Mouse (Mus musculus) lung, postnatal 0 days (tissue): ENCODE data around the gene Gm3646. TPM values are rescaled to one million over a fixed set of nuclear protein-coding genes. Genes with fewer than 3 reads are reported as not detected.

Experiments
- ATAC-seq: fragments of 200-750 bp; cut with Nextera tagmentation; 2 replicates; pipeline ENCODE4 v1.8.0; 2017; ENCODE audit warnings: moderate library complexity
- DNase-seq: peaks from one replicate; pipeline ENCODE4 v3.0.0-alpha.2; 2016; ENCODE audit warnings: low spot score
- H3K27ac ChIP-seq: fragments of 300-500 bp; sonication (generic); 2 replicates; pipeline ENCODE4 v1.5.1; 2014; ENCODE audit warnings: antibody characterized with exemption, mild to moderate bottlenecking, low read length, mixed read lengths
- H3K27me3 ChIP-seq: fragments of 300-500 bp; sonication (generic); replicated peaks from 2 replicates; pipeline ENCODE4 v1.6.1; 2014; ENCODE audit warnings: low read length, mixed read lengths; ENCODE audit not compliant: insufficient read depth
- H3K36me3 ChIP-seq: fragments of 300-500 bp; sonication (generic); 2 replicates; pipeline ENCODE4 v1.6.1; 2014; ENCODE audit warnings: low read length, mixed read lengths; ENCODE audit not compliant: insufficient read depth
- H3K4me1 ChIP-seq: fragments of 300-500 bp; sonication (generic); 2 replicates; pipeline ENCODE4 v1.6.1; 2014; ENCODE audit warnings: antibody characterized with exemption, low read depth, low read length, mixed read lengths; ENCODE audit not compliant: insufficient read depth
- H3K4me2 ChIP-seq: fragments of 300-500 bp; sonication (generic); replicated peaks from 2 replicates; pipeline ENCODE4 v1.6.1; 2014; ENCODE audit warnings: low read depth, mild to moderate bottlenecking, low read length, moderate library complexity, mixed read lengths
- H3K4me3 ChIP-seq: fragments of 300-500 bp; sonication (generic); 2 replicates; pipeline ENCODE4 v1.5.1; 2014; ENCODE audit warnings: low read depth, low read length
- H3K9ac ChIP-seq: fragments of 300-500 bp; sonication (generic); replicated peaks from 2 replicates; pipeline ENCODE4 v1.6.1; 2014; ENCODE audit warnings: low read depth, mild to moderate bottlenecking
- H3K9me3 ChIP-seq: fragments of 300-500 bp; sonication (generic); 2 replicates; pipeline ENCODE4 v1.6.1; 2016; ENCODE audit warnings: low read length, mixed read lengths
- CTCF ChIP-seq: IDR thresholded peaks from 2 replicates; pipeline ENCODE4 v1.5.1; 2016; ENCODE audit warnings: antibody characterized with exemption, mild to moderate bottlenecking
- EP300 ChIP-seq: IDR thresholded peaks from 2 replicates; pipeline ENCODE4 v1.6.1; 2016; ENCODE audit warnings: antibody characterized with exemption, mild to moderate bottlenecking, control low read depth
- WGBS: fragments of 180-500 bp; shearing (Covaris S2); extraction: QIAGEN DNeasy Blood & Tissue Kit; methylation state at CpG from one replicate; pipeline ENCODE4 v1.1.7; 2014; 5-methylcytosine and 5-hydroxymethylcytosine counted together
- polyA plus RNA-seq: library from polyadenylated mRNA; unstranded; fragments of >200 nt; fragmentation: Nextera tagmentation; extraction: Ambion mirVana; gene quantifications from 2 replicates; pipeline ENCODE4 v1.2.1, GENCODE M21; 2015

Gm3646 gene
- not detected in 2 replicates for polyA plus RNA-seq

DNA sequence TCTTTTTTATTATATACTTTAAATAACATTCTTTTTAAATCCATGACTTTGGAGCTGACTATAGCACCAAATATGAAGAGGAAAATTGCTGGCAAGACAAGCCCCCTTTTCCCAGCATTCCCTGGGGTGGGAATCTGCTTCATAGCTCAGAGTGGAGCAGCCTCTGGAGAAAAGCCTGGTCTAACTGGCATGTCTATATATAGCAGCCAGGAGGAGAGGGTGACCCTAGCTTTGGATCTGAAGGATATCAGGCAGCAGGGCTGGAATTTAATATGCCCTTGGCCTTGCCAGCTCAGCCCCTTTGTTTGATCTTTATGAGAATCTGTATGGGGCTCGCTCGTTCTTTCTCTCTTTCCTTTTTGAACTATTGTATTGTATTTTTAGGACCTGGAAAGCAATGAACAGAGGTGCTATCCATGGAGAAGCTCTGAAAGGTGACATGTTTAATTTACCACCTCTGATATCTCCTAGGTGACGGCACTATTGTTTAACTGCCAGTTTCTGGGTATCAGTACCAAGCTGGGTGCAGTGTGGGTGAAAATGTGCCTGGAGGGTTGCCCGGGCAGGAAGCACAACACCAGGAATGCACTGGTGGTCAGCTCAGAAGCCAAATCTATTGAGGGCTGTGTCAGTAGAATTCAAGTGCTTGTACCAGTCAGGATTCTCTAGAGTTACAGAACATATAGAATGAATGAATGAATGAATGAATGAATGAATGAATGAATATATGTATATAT, at the start of gene Gm3646:
Gene Gm3646, minus strand, starts transcription at position 90 of the 737 bp plus-strand sequence.
- Histone ChIP-seq H3K4me1 (no peaks in the 10 kb centered on the region), H3K27me3 (no peaks in the 10 kb centered on the region), H3K4me3 (no peak within 1 kb of the TSS), H3K9ac (no peak within 1 kb of the TSS), H3K27ac (no peak within 1 kb of the TSS), H3K9me3 (no peaks in the 10 kb centered on the region), H3K36me3 (no peaks in the 10 kb centered on the region), H3K4me2 (no peak within 1 kb of the TSS)
- ATAC-seq (no peak), DNase-seq (no peak)
- WGBS, result 68% methylated on average over 4 of the region's 4 CpGs
- TF ChIP-seq EP300, result no peak
- TF ChIP-seq CTCF, result no peak

- peak; percentile 39 for DNase-seq
These were observed 41.9 kb upstream of the Gm3646 start for GRCm38 (mm10) chr1:39847066-39847465.

GRCm38 (mm10) chr1:39846031-39846550, 41.0 kb upstream of the Gm3646 start:
- Histone ChIP-seq H3K4me1 (no peaks in the 10 kb centered on the region), H3K27ac (no peak overlapping the region), H3K9me3 (no peaks in the 10 kb centered on the region), H3K36me3 (no peaks in the 10 kb centered on the region), H3K4me2 (no peak overlapping the region), H3K9ac (no peak overlapping the region), H3K27me3 (no peaks in the 10 kb centered on the region), H3K4me3 (no peak overlapping the region)
- WGBS, result 66% methylated on average over 4 of the region's 4 CpGs
- TF ChIP-seq CTCF, result no peak
- no peak for TF ChIP-seq EP300
- ATAC-seq (no peak), DNase-seq (no peak)

More at GRCm38 (mm10) chr1:39847066-39847465, 41.9 kb upstream of the Gm3646 start:
- Histone ChIP-seq H3K9me3 (no peaks in the 10 kb centered on the region), H3K4me2 (no peak overlapping the region), H3K27ac (no peak overlapping the region), H3K9ac (no peak overlapping the region), H3K27me3 (no peaks in the 10 kb centered on the region), H3K4me3 (no peak overlapping the region), H3K4me1 (no peaks in the 10 kb centered on the region; the same call in 1 of the 2 replicates), H3K36me3 (no peaks in the 10 kb centered on the region)
- 63% methylated on average over 7 of the region's 7 CpGs for WGBS
- peak; percentile 65 for ATAC-seq
- no peak for TF ChIP-seq EP300
- TF ChIP-seq CTCF, result peak; percentile 23

DNA sequence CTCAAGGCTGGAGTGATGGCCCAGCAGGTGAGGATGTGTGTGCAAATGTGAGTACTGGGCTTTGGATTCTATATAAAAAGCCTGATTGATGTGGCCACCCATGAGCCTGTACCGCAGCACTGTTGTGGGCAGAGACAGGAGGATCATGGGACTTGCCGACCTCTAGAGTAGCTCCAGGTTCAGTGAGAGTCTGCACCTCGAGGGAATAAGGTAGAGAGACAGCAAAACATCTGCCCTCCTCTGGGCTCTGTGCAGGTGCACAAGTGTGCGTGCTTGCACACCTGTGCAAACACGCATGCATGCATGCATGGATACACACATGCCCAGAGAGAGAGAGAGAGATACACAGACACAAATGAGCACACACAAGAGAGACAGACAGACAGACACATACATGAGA, 38.2 kb upstream of the Gm3646 start:
- Histone ChIP-seq H3K9me3 (no peaks in the 10 kb centered on the region), H3K36me3 (no peaks in the 10 kb centered on the region), H3K4me3 (no peak overlapping the region), H3K27me3 (no peaks in the 10 kb centered on the region), H3K4me2 (no peak overlapping the region), H3K4me1 (no peaks in the 10 kb centered on the region), H3K27ac (no peak overlapping the region), H3K9ac (no peak overlapping the region)
- TF ChIP-seq EP300 (no peak), CTCF (no peak)
- 76% methylated on average over 5 of the region's 5 CpGs for WGBS
- no peak for DNase-seq
- ATAC-seq, result no peak

GRCm38 (mm10) chr1:39842218-39843007, 37.3 kb upstream of the Gm3646 start:
- DNase-seq (no peak), ATAC-seq (no peak)
- WGBS, result 90% methylated on average over 14 of the region's 14 CpGs
- Histone ChIP-seq H3K36me3 (no peaks in the 10 kb centered on the region), H3K4me2 (no peak overlapping the region), H3K4me1 (no peaks in the 10 kb centered on the region), H3K27ac (no peak overlapping the region), H3K9ac (no peak overlapping the region), H3K27me3 (no peaks in the 10 kb centered on the region), H3K4me3 (no peak overlapping the region), H3K9me3 (no peaks in the 10 kb centered on the region)
- no peak for TF ChIP-seq CTCF
- TF ChIP-seq EP300, result no peak

DNA sequence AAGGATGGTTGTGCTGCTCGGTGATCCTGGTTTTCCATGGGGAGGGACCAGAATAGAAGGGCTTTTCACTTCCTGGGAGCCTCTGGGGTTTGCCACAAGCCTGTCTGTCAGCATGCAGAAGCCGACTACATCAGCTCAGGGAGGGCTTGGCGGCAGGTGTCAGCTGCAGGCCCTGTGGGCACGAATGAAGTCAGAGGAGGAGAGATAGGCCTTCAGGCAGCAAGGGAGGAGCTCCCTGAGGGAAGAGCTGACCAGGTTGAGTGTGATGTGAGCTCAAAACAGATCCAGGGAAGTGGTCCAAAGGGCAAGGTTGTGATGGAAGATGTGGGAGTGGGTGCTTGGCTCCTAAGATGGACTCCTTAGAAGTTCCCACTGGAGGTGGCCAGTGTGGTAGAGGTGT, 35.7 kb upstream of the Gm3646 start:
- Histone ChIP-seq H3K27me3 (no peaks in the 10 kb centered on the region), H3K27ac (no peak overlapping the region), H3K9ac (no peak overlapping the region), H3K36me3 (no peaks in the 10 kb centered on the region), H3K9me3 (no peaks in the 10 kb centered on the region), H3K4me3 (no peak overlapping the region), H3K4me2 (no peak overlapping the region), H3K4me1 (no peaks in the 10 kb centered on the region)
- ATAC-seq (no peak), DNase-seq (no peak)
- 78% methylated on average over 4 of the region's 4 CpGs for WGBS
- TF ChIP-seq CTCF, result no peak
- no peak for TF ChIP-seq EP300
